In genomic region chr12:100053617-100054016, GRCm38 (mm10) we compare ENCODE assay signal across 12 mouse cellular contexts.
"Had no signal": no experiment of that assay in that cellular context is flagged by ENCODE, and none has a peak within 500 bp of the region (broad histone marks: within the 10 kb centered on the region; RNA-seq: fewer than 3 reads in every experiment).

No protein-coding gene starts in this region.

- H3K4me3 ChIP-seq: layer of hippocampus, adult 2 months; limb, embryonic 12.5 days; midbrain, embryonic 12.5 days had no signal

- H3K9ac ChIP-seq: limb, embryonic 12.5 days; liver, embryonic 14.5 days; midbrain, embryonic 12.5 days had no signal

- H3K27me3 ChIP-seq: limb, embryonic 12.5 days; midbrain, embryonic 12.5 days had no signal

- H3K27ac ChIP-seq: layer of hippocampus, adult 2 months; limb, embryonic 12.5 days; liver, embryonic 14.5 days; midbrain, embryonic 12.5 days had no signal

- H3K36me3 ChIP-seq: limb, embryonic 12.5 days; midbrain, embryonic 12.5 days had no signal

- DNase-seq: kidney, adult 18-20 months; kidney, postnatal 10 days; kidney, postnatal 4 days; liver; lung, adult 2 months; lung, postnatal 36 days; right cerebral cortex, postnatal 14 days; thymus, postnatal 36 days had no signal

- H3K9me3 ChIP-seq: limb, embryonic 12.5 days; midbrain, embryonic 12.5 days had no signal

- H3K4me1 ChIP-seq: limb, embryonic 12.5 days; midbrain, embryonic 12.5 days had no signal
